Mouse (Mus musculus) limb, embryonic 13.5 days (tissue): ENCODE measurements at regions not wholly inside any gene's neighbourhood (a gene's known extent, or its start where the extent isn't known, plus 50 kb on each side); places are given as distances from the start of the nearest gene placed in this dataset.
A peak's percentile ranks its signal among the peaks of the same experiment; 100 is the strongest.

Source experiments
- ATAC-seq: fragments of 200-750 bp; cut with Nextera tagmentation; 2 replicates; pipeline ENCODE4 v1.8.0; 2017; ENCODE audit warnings: low read depth, moderate number of reproducible peaks, moderate TSS enrichment; ENCODE audit not compliant: low FRiP score
- H3K27ac ChIP-seq: fragments of 300-500 bp; sonication (generic); 2 replicates; pipeline ENCODE4 v1.5.1; 2015; ENCODE audit warnings: inconsistent platforms, mild to moderate bottlenecking, moderate library complexity
- H3K27me3 ChIP-seq: fragments of 300-500 bp; sonication (generic); 2 replicates; pipeline ENCODE4 v1.6.1; 2015; ENCODE audit warnings: mild to moderate bottlenecking, inconsistent platforms
- H3K36me3 ChIP-seq: fragments of 300-500 bp; sonication (generic); 2 replicates; pipeline ENCODE4 v1.6.1; 2015; ENCODE audit warnings: inconsistent platforms, mild to moderate bottlenecking, moderate library complexity
- H3K4me1 ChIP-seq: fragments of 300-500 bp; sonication (generic); 2 replicates; pipeline ENCODE4 v1.6.1; 2015; ENCODE audit warnings: inconsistent platforms
- H3K4me2 ChIP-seq: fragments of 300-500 bp; sonication (generic); replicated peaks from 2 replicates; pipeline ENCODE4 v1.6.1; 2015; ENCODE audit warnings: inconsistent platforms, mild to moderate bottlenecking, moderate library complexity
- H3K4me3 ChIP-seq: fragments of 300-500 bp; sonication (generic); 2 replicates; pipeline ENCODE4 v1.5.1; 2015; ENCODE audit warnings: moderate library complexity, mild to moderate bottlenecking, inconsistent platforms
- H3K9ac ChIP-seq: fragments of 300-500 bp; sonication (generic); 2 replicates; pipeline ENCODE4 v1.6.1; 2015; ENCODE audit warnings: mild to moderate bottlenecking, inconsistent platforms
- H3K9me3 ChIP-seq: fragments of 300-500 bp; sonication (generic); 2 replicates; pipeline ENCODE4 v1.6.1; 2016; ENCODE audit warnings: inconsistent platforms
- WGBS: fragments of 180-500 bp; shearing (Covaris S2); methylation state at CpG from one replicate; pipeline ENCODE4 v1.1.7; 2015; 5-methylcytosine and 5-hydroxymethylcytosine counted together

- Histone ChIP-seq H3K27me3 (peaks cover 16% of the 10 kb centered on the region), H3K4me2 (no peak overlapping the region), H3K4me3 (no peak overlapping the region), H3K36me3 (no peaks in the 10 kb centered on the region), H3K4me1 (peaks cover 41% of the 10 kb centered on the region), H3K9ac (no peak overlapping the region), H3K9me3 (no peaks in the 10 kb centered on the region), H3K27ac (no peak overlapping the region)
- no peak for ATAC-seq
- WGBS, result 58% methylated on average over 9 of the region's 9 CpGs
These were observed 150.0 kb upstream of the Cdkn3 start for GRCm38 (mm10) chr14:46610226-46610855.

DNA sequence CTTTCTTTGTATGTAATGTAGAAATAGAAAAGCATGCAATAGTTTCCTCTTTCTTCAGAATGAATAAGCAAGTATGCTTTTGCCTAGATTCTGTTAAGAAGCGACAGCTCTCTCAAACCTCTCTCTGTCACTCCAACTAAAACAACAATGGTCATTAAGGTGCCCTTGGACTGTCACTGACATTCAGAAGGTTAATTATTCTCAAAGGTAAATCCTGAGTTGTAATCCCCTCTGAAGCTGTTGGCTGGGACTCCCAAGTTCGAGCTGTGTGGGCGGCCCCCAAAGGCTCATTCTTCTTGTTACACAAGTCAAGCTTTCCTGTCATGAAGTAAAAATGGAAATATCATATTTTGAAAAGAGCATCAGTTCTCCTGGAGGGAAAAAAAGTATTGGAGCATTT is 153.6 kb upstream of the Cdkn3 start:
- H3K4me3 ChIP-seq, result no peak overlapping the region
- H3K27ac ChIP-seq, result no peak overlapping the region
- no peak for ATAC-seq
- H3K27me3 ChIP-seq, result peaks cover 39% of the 10 kb centered on the region
- no peaks in the 10 kb centered on the region for H3K9me3 ChIP-seq
- H3K9ac ChIP-seq, result no peak overlapping the region
- no peaks in the 10 kb centered on the region for H3K36me3 ChIP-seq
- H3K4me1 ChIP-seq, result peaks cover 47% of the 10 kb centered on the region
- H3K4me2 ChIP-seq, result no peak overlapping the region
- WGBS, result 47% methylated on average over 3 of the region's 3 CpGs

DNA sequence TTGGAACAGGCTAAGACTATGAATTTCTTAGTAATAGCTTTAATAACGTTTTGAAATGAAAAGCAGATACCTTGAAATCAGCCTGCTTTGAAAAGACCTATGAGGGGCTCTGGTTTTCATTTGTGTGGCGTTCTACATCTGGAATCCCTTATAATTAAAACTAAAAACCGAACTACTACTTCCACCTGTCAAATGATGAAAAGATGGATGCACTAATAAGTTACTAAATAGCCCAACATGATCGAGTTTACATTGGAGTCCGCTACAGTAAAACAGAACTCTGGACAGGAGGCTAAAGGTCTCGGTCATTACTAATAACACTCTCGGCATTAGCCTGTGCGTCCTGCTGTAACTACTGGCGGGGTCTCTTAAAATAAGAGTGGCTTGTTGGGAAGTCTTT is 154.3 kb upstream of the Cdkn3 start:
- H3K4me3 ChIP-seq, result no peak overlapping the region
- no peak overlapping the region for H3K9ac ChIP-seq
- H3K4me2 ChIP-seq, result peak overlapping the region; percentile 60; the same call in 1 of the 2 replicates
- H3K36me3 ChIP-seq, result no peaks in the 10 kb centered on the region
- ATAC-seq, result no peak
- H3K9me3 ChIP-seq, result no peaks in the 10 kb centered on the region
- no peak overlapping the region for H3K27ac ChIP-seq
- whole genome bisulfite sequencing, result 11% methylated on average over 9 of the region's 9 CpGs
- H3K4me1 ChIP-seq, result peaks cover 43% of the 10 kb centered on the region
- H3K27me3 ChIP-seq, result peaks cover 42% of the 10 kb centered on the region

DNA sequence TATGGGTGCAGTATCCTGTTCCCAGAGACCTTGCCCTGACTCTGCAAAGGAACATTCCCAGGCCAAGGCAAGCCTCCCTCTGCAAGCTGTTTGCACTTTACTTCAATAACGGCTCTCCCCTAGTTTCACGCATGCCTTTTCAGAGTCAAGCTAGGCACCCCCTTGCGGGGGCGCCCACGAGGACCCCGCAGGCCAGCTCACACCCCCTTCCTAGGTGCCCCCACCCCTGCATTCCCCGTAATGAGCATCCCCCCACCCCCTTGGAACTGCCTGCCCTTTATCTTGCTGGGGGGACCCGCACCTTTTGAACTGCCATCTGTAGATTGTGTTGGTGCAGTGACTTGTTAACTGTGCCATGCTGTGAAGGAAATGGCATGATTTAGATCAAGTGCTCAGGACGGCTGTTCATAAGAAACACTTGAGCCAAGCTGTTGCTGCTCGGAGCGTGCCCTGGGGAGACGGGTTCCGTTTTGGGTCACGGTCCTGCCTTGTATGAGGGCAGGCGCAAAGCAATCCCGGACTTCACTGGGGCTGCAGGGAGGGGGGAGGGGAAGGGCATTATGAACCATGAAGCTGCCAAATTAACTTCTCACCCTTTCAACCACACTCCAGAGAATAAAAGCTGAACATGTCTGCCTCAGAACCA is 155.3 kb upstream of the Cdkn3 start:
- H3K9me3 ChIP-seq, result no peaks in the 10 kb centered on the region
- H3K9ac ChIP-seq, result peak overlapping the region; percentile 31; the same call in 1 of the 2 replicates
- no peaks in the 10 kb centered on the region for H3K36me3 ChIP-seq
- H3K4me3 ChIP-seq, result peak overlapping the region; percentile 26
- H3K27me3 ChIP-seq, result peaks cover 47% of the 10 kb centered on the region
- H3K4me2 ChIP-seq, result peak overlapping the region; percentile 60
- peak; percentile 72 for ATAC-seq
- no peak overlapping the region for H3K27ac ChIP-seq
- 5% methylated on average over 16 of the region's 16 CpGs for WGBS
- peaks cover 34% of the 10 kb centered on the region for H3K4me1 ChIP-seq

DNA sequence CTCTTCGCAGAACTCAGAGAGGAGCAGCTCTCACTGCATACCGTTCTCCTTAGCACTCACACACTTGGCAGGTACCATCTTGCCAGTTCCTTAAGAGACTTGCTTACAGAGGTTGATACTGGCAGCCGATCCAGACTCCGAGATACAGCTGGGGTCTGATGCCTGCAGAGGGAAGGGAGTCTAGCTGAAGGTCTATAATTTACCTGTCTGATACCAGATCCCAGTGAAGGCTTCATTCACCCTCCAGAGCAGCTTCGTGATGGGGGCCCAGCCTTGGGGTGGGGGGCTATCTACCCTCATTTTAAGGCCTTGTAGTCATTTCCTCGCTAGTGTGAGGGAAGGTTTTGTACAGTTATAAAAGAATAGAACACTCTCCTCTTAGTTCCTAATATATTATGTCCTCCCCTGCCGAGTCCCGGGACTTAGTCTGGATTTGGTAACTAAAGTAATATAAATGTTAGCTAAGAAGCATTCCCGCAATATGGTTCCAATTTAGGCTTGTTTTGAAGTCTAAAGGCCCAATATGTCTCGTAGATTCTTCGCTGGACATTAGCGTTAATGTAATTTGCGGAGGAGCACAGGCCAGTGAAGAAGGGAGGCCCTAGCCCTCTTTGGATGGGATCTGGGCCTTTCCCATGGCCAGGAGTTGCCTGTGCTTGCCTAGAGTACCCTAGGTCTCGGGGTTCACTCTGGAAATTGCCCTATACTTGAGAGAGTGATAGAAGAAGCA is 156.0 kb upstream of the Cdkn3 start:
- 21% methylated on average over 14 of the region's 14 CpGs for WGBS
- H3K4me1 ChIP-seq, result peaks cover 31% of the 10 kb centered on the region
- peak overlapping the region; percentile 60 for H3K4me2 ChIP-seq
- H3K9ac ChIP-seq, result peak overlapping the region; percentile 31; the same call in 1 of the 2 replicates
- no peak overlapping the region for H3K27ac ChIP-seq
- H3K36me3 ChIP-seq, result no peaks in the 10 kb centered on the region
- ATAC-seq, result no peak
- peaks cover 47% of the 10 kb centered on the region for H3K27me3 ChIP-seq
- no peak overlapping the region for H3K4me3 ChIP-seq
- no peaks in the 10 kb centered on the region for H3K9me3 ChIP-seq

DNA sequence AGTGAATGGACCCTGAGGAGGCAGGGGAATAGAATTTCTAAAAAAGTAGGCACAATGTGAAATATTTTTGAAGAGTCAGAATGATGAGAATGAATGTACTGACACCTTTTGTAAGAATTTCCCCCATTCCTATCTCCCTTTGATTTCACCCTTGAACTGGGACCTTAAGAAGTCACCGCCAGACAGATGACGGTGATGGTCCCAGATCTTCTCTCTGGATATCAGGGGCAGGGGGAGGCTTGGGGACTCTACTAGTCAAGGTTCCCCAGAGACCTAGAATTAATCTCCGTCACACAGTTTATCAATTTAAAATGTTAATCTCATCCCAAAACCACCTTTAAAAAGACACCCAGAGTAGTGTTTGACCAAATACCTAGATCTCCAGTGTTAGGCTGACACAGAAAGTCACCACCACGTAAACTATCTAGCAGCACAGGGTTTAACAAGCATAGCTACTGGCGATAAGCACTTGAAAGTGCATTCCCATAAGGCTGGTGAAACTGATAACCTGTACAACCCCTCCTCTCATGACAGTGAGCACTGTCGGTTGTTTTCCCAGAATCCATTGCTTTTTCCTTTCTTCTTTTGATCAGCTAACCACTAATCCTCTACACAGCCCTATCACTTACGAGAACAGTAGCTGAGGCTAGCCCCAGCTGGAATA is 163.5 kb upstream of the Cdkn3 start:
- Histone ChIP-seq H3K4me2 (no peak overlapping the region), H3K27ac (no peak overlapping the region), H3K9ac (no peak overlapping the region), H3K4me1 (peaks cover 16% of the 10 kb centered on the region), H3K36me3 (no peaks in the 10 kb centered on the region), H3K27me3 (peaks cover 31% of the 10 kb centered on the region), H3K9me3 (no peaks in the 10 kb centered on the region), H3K4me3 (no peak overlapping the region)
- 86% methylated on average over 7 of the region's 7 CpGs for WGBS
- no peak for ATAC-seq

- H3K27me3 ChIP-seq, result peaks cover 34% of the 10 kb centered on the region
- 26% methylated on average over 3 of the region's 3 CpGs for WGBS
- H3K9me3 ChIP-seq, result no peaks in the 10 kb centered on the region
- no peak overlapping the region for H3K27ac ChIP-seq
- no peak overlapping the region for H3K9ac ChIP-seq
- H3K36me3 ChIP-seq, result no peaks in the 10 kb centered on the region
- no peak overlapping the region for H3K4me3 ChIP-seq
- H3K4me2 ChIP-seq, result no peak overlapping the region
- ATAC-seq, result no peak
- peaks cover 23% of the 10 kb centered on the region for H3K4me1 ChIP-seq
These were observed 166.2 kb upstream of the Cdkn3 start for GRCm38 (mm10) chr14:46594151-46594550.

DNA sequence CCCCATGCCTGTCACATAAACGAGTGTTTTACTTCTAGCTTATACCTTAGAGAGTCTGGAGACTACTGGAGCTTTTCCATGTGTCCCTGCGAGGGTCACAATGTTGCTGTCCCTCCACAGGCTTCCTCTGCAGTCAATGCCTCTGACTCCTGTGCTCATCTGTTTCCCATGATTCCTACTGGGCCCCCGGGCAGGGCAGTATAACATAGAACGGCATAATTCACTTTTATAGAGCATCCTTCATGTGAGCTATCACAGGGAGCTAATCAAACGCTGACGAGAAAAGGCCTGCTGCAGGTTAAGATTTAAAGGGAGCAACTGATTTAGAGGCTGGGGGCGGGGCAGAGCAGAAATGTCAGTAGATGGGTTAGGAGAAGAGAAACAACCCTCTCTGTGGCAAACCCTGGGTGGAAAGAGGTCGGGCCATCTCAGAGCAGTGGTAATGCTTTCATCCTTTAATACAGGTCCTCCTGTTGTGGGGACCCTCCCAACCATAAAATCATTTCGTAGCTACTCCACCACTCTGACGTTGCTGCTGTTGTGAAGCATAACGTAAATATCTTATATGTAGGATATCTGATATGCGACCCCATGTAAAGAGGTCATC is 168.5 kb upstream of the Cdkn3 start:
- 26% methylated on average over 12 of the region's 12 CpGs for WGBS
- no peaks in the 10 kb centered on the region for H3K36me3 ChIP-seq
- no peak overlapping the region for H3K27ac ChIP-seq
- no peak for ATAC-seq
- H3K9me3 ChIP-seq, result no peaks in the 10 kb centered on the region
- peaks cover 29% of the 10 kb centered on the region for H3K27me3 ChIP-seq
- H3K4me1 ChIP-seq, result peaks cover 23% of the 10 kb centered on the region
- H3K9ac ChIP-seq, result no peak overlapping the region
- no peak overlapping the region for H3K4me3 ChIP-seq
- no peak overlapping the region for H3K4me2 ChIP-seq

GRCm38 (mm10) chr14:46591211-46591610 is 169.1 kb upstream of the Cdkn3 start:
- no peak for ATAC-seq
- H3K4me2 ChIP-seq, result no peak overlapping the region
- no peak overlapping the region for H3K4me3 ChIP-seq
- 89% methylated on average over 3 of the region's 3 CpGs for WGBS
- peaks cover 30% of the 10 kb centered on the region for H3K27me3 ChIP-seq
- no peaks in the 10 kb centered on the region for H3K36me3 ChIP-seq
- no peak overlapping the region for H3K9ac ChIP-seq
- no peak overlapping the region for H3K27ac ChIP-seq
- H3K4me1 ChIP-seq, result peaks cover 26% of the 10 kb centered on the region
- H3K9me3 ChIP-seq, result no peaks in the 10 kb centered on the region

DNA sequence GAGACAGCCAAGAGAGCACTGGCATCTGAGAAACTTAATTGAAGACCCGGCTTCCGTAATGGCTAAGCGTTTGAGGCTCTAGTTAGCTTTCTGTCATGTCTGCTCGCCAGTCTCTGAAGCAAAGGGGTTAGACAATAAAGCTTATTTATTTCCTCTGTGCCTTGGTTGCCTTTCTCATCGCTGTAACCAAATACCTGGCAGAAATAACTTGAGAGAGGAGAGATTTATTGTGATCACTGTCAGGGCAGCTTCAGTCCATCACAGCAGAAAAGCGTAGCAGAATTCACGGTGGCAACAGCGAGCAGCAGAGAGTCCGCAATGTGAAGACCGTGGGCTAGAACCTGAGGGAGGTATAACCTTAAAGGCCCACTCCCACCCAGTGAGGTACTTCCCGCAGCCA is 174.2 kb upstream of the Cdkn3 start:
- H3K4me2 ChIP-seq, result 0 out of 2 replicates have a peak overlapping the region, but pooled peaks have one; percentile 11

DNA sequence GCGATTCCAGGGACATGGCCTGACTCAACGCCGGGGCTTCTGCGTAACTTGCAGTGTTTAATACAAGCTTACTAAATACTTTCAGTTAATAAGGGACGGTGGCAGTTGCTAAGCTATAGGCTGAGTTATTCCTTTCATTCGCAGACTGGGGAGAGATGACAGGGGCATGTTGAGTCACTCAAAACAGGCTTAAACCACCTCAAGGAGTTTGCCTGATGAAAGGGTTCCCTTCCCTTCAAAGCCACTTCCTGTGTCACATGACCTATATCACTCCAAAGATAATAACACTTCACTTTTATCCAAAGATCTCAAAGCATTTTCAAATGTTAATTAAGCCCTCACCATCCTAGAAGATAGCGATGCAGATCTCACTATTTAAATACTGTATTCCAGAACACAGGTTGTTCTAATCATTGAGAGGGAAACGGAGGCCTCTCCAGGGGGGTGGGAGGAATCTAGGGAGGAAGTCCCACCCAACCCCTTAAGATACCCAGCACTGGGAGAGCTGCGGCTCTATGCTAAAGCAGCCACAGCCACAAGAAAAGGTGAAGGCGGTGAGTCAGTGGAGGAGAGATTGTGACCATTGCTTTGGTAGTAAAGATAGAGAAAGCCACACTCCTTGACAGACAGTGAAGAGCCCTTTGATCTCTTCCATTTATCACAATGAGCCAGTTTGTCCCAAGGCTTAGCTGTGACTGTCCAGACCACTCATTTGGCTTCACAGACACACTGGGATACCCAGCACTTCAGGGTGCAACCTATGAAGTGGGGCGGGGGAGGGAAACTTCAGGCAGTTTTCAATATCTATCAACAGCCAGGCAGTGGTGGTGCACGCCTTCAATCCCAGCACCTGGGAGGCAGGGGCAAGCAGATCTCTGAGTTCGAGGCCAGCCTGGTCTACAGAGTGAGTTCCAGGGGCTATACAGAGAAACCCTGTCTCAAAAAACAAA is 182.0 kb upstream of the Cdkn3 start:
- no peak for ATAC-seq
- H3K36me3 ChIP-seq, result no peaks in the 10 kb centered on the region
- H3K9me3 ChIP-seq, result no peaks in the 10 kb centered on the region
- 50% methylated on average over 13 of the region's 13 CpGs for WGBS
- H3K27ac ChIP-seq, result no peak overlapping the region
- H3K4me2 ChIP-seq, result no peak overlapping the region
- H3K4me1 ChIP-seq, result peaks cover 33% of the 10 kb centered on the region
- H3K9ac ChIP-seq, result no peak overlapping the region
- no peaks in the 10 kb centered on the region for H3K27me3 ChIP-seq
- H3K4me3 ChIP-seq, result no peak overlapping the region

More for the DNA sequence above, 174.2 kb upstream of the Cdkn3 start:
- Histone ChIP-seq H3K9me3 (no peaks in the 10 kb centered on the region), H3K36me3 (no peaks in the 10 kb centered on the region), H3K4me1 (peaks cover 13% of the 10 kb centered on the region), H3K27ac (no peak overlapping the region), H3K27me3 (peaks cover 17% of the 10 kb centered on the region; the same call in 1 of the 2 replicates), H3K9ac (no peak overlapping the region), H3K4me3 (no peak overlapping the region)
- WGBS, result 36% methylated on average over 11 of the region's 11 CpGs
- ATAC-seq, result no peak
